Mouse (Mus musculus): ENCODE measurements around the gene Terb2.

- TF ChIP-seq POLR2A (IDR thresholded peaks at IDR 0.05; ENCODE audit: control insufficient read depth in 1 of 2, insufficient read depth in 1 of 2, low read depth in 1 of 2, low read length in 2 of 2, poor library complexity in 1 of 2) = no peak
- no peak for TF ChIP-seq CTCF (IDR thresholded peaks at IDR 0.05 in 2 of 3, conservative IDR thresholded peaks at IDR 0.05 in 1 of 3; ENCODE audit: control insufficient read depth in 1 of 3, insufficient read depth in 1 of 3, low read depth in 2 of 3, low read length in 3 of 3, poor library complexity in 1 of 3, severe bottlenecking in 1 of 3)
- TF ChIP-seq POLR2AphosphoS5 (IDR thresholded peaks at IDR 0.05; ENCODE audit: borderline replicate concordance, low read depth, low read length) = no peak
- no peak for TF ChIP-seq POLR2AphosphoS2 (IDR thresholded peaks at IDR 0.05; ENCODE audit: low read length)
- no peak for TF ChIP-seq SMC3 (IDR thresholded peaks at IDR 0.05; ENCODE audit: low read depth, low read length)
- no peak for TF ChIP-seq USF1 (IDR thresholded peaks at IDR 0.05; ENCODE audit: low read depth, low read length)
- no peak for TF ChIP-seq ZC3H11A (IDR thresholded peaks at IDR 0.05; ENCODE audit: low read depth, low read length)
- TF ChIP-seq JUND (IDR thresholded peaks at IDR 0.05; ENCODE audit: low read depth, low read length) = no peak
- no peak for TF ChIP-seq CHD2 (IDR thresholded peaks at IDR 0.05; ENCODE audit: low read length)
- no peak for TF ChIP-seq GATA1 (IDR thresholded peaks at IDR 0.05; ENCODE audit: low read depth, low read length)
- TF ChIP-seq TAL1 (IDR thresholded peaks at IDR 0.05; ENCODE audit: low read length) = peak; percentile 42
- TF ChIP-seq MAZ (IDR thresholded peaks at IDR 0.05; ENCODE audit: low read depth, low read length) = no peak
- TF ChIP-seq RAD21 (IDR thresholded peaks at IDR 0.05; ENCODE audit: low read depth, low read length) = no peak
- TF ChIP-seq EP300 (IDR thresholded peaks at IDR 0.05; ENCODE audit: low read depth in 1 of 2, low read length in 2 of 2) = no peak
Observed at GRCm38 (mm10) chr2:122223654-122224053, 37.6 kb downstream of the Terb2 start.

Data from MEL (cell line).